Mouse (Mus musculus) lung, postnatal 0 days (tissue): ENCODE measurements around the gene Mylip.

Experiments used
- CTCF ChIP-seq: IDR thresholded peaks from 2 replicates; pipeline ENCODE4 v1.5.1; 2016; ENCODE audit warnings: antibody characterized with exemption, mild to moderate bottlenecking
- EP300 ChIP-seq: IDR thresholded peaks from 2 replicates; pipeline ENCODE4 v1.6.1; 2016; ENCODE audit warnings: antibody characterized with exemption, mild to moderate bottlenecking, control low read depth

- peak; percentile 51 for TF ChIP-seq CTCF
- TF ChIP-seq EP300, result no peak
Observed at GRCm38 (mm10) chr13:45387231-45387630, 2.3 kb upstream of the Mylip start.
